Mouse (Mus musculus) forebrain, embryonic 12.5 days (tissue): ENCODE measurements at regions not wholly inside any gene's neighbourhood (a gene's known extent, or its start where the extent isn't known, plus 50 kb on each side); places are given as distances from the start of the nearest gene placed in this dataset.

ENCODE experiments used
- ATAC-seq: fragments of 200-750 bp; cut with Nextera tagmentation; 2 replicates; pipeline ENCODE4 v1.8.0; 2017; ENCODE audit warnings: moderate TSS enrichment; ENCODE audit not compliant: low FRiP score
- H3K27ac ChIP-seq: fragments of 300-500 bp; sonication (generic); 2 replicates; pipeline ENCODE4 v1.5.1; 2016; ENCODE audit warnings: mild to moderate bottlenecking
- H3K27me3 ChIP-seq: fragments of 300-500 bp; sonication (generic); 2 replicates; pipeline ENCODE4 v1.6.1; 2016; ENCODE audit warnings: mild to moderate bottlenecking
- H3K36me3 ChIP-seq: fragments of 300-500 bp; sonication (generic); replicated peaks from 2 replicates; pipeline ENCODE4 v1.6.1; 2016; ENCODE audit warnings: mild to moderate bottlenecking
- H3K4me1 ChIP-seq: fragments of 300-500 bp; sonication (generic); 2 replicates; pipeline ENCODE4 v1.6.1; 2016
- H3K4me2 ChIP-seq: fragments of 300-500 bp; sonication (generic); 2 replicates; pipeline ENCODE4 v1.6.1; 2016; ENCODE audit warnings: mild to moderate bottlenecking, moderate library complexity
- H3K4me3 ChIP-seq: fragments of 300-500 bp; sonication (generic); replicated peaks from 2 replicates; pipeline ENCODE4 v1.5.1; 2016; ENCODE audit warnings: mild to moderate bottlenecking
- H3K9ac ChIP-seq: fragments of 300-500 bp; sonication (generic); 2 replicates; pipeline ENCODE4 v1.6.1; 2016; ENCODE audit warnings: mild to moderate bottlenecking
- H3K9me3 ChIP-seq: fragments of 300-500 bp; sonication (generic); 2 replicates; pipeline ENCODE4 v1.6.1; 2016
- WGBS: fragments of 180-500 bp; shearing (Covaris S2); methylation state at CpG from one replicate; pipeline ENCODE4 v1.1.7; 2016; 5-methylcytosine and 5-hydroxymethylcytosine counted together

DNA sequence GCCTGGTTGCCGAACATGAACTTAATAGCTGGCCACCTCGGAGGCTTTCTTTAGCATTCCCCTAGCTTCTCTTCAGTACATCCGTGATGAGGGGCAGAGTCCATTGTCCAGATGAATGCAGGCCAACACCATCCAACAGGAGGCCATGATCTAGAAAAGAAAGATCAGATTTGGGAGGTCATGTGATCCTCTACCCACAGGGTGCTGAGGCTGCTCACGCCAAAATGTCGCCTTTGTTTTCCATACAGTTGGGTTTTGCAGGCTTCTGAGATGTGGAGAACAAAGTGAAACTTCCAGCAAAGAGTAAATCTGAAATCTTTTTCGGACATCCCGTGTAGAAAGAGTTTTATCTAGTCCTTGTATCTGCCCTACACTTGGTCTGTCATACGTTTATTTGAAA lies 55.2 kb upstream of the Zeb2 start:
- no peak overlapping the region for H3K4me2 ChIP-seq
- H3K27me3 ChIP-seq = 0 out of 2 replicates have a peak, but pooled peaks cover 4% of the 10 kb centered on the region
- ATAC-seq = no peak
- WGBS = 76% methylated on average over 8 of the region's 8 CpGs
- H3K4me3 ChIP-seq = no peak overlapping the region
- no peaks in the 10 kb centered on the region for H3K36me3 ChIP-seq
- H3K9me3 ChIP-seq = no peaks in the 10 kb centered on the region
- no peak overlapping the region for H3K27ac ChIP-seq
- no peak overlapping the region for H3K9ac ChIP-seq
- peaks cover 25% of the 10 kb centered on the region for H3K4me1 ChIP-seq

DNA sequence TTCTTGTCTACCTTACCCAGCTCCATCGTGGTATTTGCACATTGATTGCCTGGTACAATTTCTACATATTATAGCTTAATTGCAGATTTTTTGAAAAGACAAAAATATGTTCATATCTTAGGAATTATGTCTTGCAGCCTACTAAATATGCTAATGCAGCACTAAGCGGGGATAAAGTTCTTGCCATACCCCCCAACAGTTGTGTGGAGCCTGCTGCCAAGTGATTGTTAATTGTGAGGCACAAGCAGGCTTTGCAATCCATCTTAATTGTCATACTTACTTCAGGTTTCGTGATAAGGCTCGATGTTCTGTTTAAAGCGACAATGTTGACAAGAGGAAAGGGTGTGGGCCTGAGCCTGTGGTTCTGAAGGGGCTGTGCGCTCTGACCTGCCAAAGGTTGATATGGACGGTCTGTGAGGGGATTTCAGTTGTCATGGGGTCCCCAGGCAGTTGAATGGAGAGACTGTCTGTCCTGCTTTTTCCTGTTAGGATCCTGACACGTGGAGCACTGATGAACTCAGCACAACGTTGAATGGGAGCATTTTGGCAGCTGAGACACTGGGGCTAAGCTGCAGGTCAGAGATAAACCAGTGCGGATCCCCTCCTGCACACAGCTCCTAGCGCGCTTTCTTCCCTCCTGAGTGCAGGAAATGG lies 54.5 kb upstream of the Zeb2 start:
- 0 out of 2 replicates have a peak, but pooled peaks cover 4% of the 10 kb centered on the region for H3K27me3 ChIP-seq
- no peak overlapping the region for H3K4me3 ChIP-seq
- H3K36me3 ChIP-seq = no peaks in the 10 kb centered on the region
- 63% methylated on average over 12 of the region's 12 CpGs for WGBS
- H3K9me3 ChIP-seq = no peaks in the 10 kb centered on the region
- no peak overlapping the region for H3K27ac ChIP-seq
- no peak for ATAC-seq
- no peak overlapping the region for H3K9ac ChIP-seq
- H3K4me2 ChIP-seq = no peak overlapping the region
- H3K4me1 ChIP-seq = peaks cover 25% of the 10 kb centered on the region

DNA sequence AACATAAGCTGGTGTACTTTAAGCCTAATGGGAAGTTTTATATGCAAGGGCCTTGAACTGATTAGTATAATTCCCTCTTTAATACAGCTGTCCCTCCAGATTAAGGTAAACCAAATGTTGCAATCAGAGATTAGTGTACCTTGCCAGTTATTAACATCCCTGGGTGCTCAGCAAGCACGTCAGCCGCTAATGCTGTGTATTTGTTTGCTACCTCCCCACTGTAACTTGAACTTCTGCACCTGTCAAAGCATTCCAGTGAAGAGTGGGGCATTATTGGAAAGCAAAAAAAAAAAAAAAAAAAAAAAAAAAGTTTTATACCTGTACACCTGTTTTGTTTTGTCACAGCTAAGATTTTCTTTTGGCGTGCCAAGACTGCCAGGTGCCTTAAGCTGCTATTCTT lies 53.1 kb upstream of the Zeb2 start:
- Histone ChIP-seq H3K9ac (no peak overlapping the region), H3K4me2 (no peak overlapping the region), H3K4me3 (no peak overlapping the region), H3K27me3 (0 out of 2 replicates have a peak, but pooled peaks cover 4% of the 10 kb centered on the region), H3K27ac (no peak overlapping the region), H3K4me1 (peaks cover 25% of the 10 kb centered on the region), H3K9me3 (no peaks in the 10 kb centered on the region), H3K36me3 (no peaks in the 10 kb centered on the region)
- 39% methylated on average over 3 of the region's 3 CpGs for WGBS
- ATAC-seq = no peak

DNA sequence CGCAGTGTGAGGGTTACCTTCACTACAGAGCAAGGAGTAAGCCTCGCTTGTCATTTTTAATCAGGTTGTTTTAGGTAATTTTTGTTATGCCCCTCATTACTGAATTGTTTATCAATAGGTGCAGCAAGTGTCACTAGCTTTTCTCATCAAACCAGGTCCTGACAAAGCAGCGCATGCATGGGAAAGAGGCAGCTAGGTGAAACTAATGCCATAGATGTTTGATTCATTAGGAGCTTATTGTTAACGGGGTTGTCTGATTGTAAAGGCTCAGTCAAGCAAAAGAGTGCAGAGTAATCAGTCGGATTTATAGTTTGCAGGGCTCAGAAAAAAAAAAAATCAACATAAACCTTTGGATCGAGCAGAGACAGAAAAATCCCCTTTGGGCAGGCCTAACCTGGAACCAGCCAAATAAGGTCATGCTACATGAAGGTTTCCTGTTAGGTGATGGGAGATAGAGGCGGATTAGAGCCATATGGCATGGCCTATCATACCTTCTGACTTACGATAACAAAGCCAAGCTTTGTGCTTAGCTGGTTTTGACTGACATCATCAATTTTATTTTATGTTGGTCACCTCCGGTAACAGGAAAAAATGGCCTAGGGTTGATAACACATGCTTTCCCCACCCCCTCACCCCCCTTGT lies 52.4 kb upstream of the Zeb2 start:
- Histone ChIP-seq H3K9ac (no peak overlapping the region), H3K27me3 (0 out of 2 replicates have a peak, but pooled peaks cover 4% of the 10 kb centered on the region), H3K36me3 (no peaks in the 10 kb centered on the region), H3K9me3 (no peaks in the 10 kb centered on the region), H3K4me1 (peaks cover 25% of the 10 kb centered on the region), H3K4me2 (no peak overlapping the region; the same call in 1 of the 2 replicates), H3K4me3 (no peak overlapping the region), H3K27ac (no peak overlapping the region)
- WGBS = 16% methylated on average over 9 of the region's 9 CpGs
- peak; percentile 77 for ATAC-seq

DNA sequence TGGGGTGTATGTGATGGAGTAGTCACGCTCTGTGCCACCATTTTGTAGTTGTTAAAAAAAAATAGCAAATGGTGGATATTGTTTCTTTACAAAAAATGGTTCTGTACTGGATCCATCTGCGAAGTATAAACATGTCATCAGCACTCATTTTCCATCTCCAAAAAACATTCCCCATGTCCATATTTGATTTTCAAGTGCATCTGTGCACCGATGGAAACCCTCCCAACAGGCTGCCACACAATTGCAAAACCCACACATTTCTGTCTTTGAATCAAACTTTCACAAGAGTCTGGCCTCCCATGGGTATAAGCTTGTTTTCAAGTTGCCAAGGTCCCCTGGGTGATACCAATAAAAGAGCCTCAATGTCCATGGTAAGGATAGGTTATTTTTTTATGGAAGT lies 51.4 kb upstream of the Zeb2 start:
- 0 out of 2 replicates have a peak, but pooled peaks cover 4% of the 10 kb centered on the region for H3K27me3 ChIP-seq
- H3K4me3 ChIP-seq = no peak overlapping the region
- no peaks in the 10 kb centered on the region for H3K36me3 ChIP-seq
- ATAC-seq = no peak
- 95% methylated on average over 3 of the region's 3 CpGs for WGBS
- H3K9me3 ChIP-seq = no peaks in the 10 kb centered on the region
- H3K4me1 ChIP-seq = peaks cover 25% of the 10 kb centered on the region
- H3K9ac ChIP-seq = no peak overlapping the region
- H3K27ac ChIP-seq = no peak overlapping the region
- H3K4me2 ChIP-seq = no peak overlapping the region
